Mouse (Mus musculus): Measurements from ENCODE around the gene Rps11. TPM values are rescaled to one million over a fixed set of nuclear protein-coding genes. Genes with fewer than 3 reads are reported as not detected.
"Not testable (repeated sequence)": the region's sequence is repeated elsewhere in the genome, so short reads cannot be mapped to it uniquely, and the experiment has no call there.

The Rps11 gene
- total RNA-seq (2021): 1,211 and 1,259 TPM in 2 replicates
- long read RNA-seq, transcript Rps11-201 (5 exons, 661 nt): major isoform, 244 of 251 reads
- long read RNA-seq, partial matches to known transcripts: 6 of 251 reads
- long read RNA-seq, other reads (novel, unspliced or antisense): 1 of 251 reads

DNA sequence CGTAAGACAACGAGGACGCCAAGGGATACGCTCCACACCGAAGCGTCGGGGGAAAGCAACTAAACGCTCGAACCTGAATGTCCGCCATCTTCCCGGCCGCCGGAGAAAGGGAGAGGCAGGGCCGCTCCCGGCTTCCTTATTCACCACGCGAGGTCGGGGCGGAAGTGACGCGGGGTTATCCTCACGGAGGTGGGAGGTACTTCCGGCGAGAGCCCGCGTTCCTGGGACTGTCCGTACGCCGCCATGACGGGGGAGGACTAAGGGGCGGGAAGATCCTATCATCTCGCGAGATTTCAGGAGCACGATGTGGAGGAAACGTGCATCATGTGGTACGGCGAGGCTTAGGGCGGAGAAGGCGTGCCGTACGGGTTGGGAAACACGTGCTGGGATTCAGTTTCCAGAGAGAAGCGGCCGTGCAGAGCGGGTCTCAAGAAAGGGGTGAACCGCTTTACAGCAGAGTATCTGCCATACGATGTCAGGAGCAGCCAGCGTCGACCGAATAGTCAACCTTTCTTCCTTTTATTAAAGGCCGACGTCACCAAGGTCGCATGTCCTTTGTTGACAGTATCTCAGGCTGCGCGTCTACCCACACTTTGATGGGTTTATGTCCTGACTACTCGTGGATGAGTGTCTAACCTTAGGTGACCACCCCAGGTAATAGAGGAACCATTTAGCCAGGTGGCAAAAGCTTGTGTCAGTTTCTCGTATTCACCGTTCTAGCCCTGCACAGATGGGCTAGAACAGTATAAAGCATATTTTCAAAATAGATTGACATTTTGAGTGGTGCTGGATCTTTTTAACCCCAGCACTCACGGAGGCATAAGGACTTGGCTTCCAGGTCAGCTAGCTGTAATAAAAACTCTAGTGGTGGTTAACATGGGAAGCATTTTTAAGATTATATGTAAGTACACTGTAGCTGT lies at the start of gene Rps11:
TSS of gene Rps11 (minus strand) at position 216 of the 920 bp plus-strand sequence.
- peak; percentile 98 for DNase-seq

DNA sequence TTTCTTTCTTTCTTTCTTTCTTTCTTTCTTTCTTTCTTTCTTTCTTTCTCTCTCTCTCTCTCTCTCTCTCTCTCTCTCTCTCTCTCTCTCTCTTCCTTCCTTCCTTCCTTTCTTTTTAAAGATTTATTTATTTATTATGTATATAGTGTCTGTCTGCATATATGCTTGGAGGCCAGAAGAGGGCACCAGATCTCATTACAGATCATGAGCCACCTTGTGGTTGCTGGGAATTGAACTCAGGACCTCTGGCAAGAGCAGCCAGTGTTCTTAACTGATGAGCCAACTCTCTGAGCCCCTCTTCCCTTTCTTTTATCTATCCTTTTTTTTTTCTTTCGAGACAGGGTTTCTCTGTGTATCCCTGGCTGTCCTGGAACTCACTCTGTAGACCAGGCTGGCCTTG lies 49.5 kb upstream of the Rps11 start:
- DNase-seq: not testable (repeated sequence)

GRCm38 (mm10) chr7:45172974-45173373 lies 48.7 kb upstream of the Rps11 start:
- DNase-seq: no peak

DNA sequence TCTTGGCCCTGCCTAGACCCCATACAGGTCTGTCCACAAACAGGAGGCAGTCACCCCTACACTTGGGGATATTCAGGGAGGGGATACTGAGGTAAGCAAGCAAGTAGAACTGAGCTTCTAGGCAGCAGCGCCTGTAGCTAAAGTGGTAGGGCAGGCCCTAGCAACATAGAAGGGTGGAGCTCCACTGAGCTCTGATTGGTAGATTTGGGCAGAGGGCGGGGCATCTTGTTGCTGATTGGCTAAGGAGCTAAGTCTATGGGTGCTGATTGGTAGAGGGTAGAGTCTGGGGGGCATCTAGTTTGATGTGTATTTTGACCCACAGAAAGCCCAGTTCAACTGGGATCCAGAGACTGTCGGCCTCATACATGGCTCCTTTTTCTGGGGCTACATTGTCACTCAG lies 45.3 kb upstream of the Rps11 start:
- DNase-seq: no peak

DNA sequence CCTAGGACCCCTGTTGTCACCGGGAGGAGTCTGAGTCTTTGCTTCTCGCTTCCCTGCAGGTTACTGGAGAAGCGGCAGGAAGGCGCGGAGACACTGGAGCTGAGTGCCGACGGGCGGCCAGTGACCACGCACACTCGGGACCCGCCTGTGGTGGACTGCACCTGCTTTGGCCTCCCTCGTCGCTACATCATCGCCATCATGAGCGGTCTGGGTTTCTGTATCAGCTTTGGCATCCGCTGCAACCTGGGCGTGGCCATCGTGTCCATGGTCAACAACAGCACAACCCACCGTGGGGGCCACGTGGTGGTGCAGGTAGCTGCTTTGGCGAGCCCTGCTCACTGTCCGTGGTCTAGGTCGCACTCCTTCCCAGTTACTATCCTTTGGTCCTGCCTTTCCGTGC lies 44.4 kb upstream of the Rps11 start:
- DNase-seq: no peak

DNA sequence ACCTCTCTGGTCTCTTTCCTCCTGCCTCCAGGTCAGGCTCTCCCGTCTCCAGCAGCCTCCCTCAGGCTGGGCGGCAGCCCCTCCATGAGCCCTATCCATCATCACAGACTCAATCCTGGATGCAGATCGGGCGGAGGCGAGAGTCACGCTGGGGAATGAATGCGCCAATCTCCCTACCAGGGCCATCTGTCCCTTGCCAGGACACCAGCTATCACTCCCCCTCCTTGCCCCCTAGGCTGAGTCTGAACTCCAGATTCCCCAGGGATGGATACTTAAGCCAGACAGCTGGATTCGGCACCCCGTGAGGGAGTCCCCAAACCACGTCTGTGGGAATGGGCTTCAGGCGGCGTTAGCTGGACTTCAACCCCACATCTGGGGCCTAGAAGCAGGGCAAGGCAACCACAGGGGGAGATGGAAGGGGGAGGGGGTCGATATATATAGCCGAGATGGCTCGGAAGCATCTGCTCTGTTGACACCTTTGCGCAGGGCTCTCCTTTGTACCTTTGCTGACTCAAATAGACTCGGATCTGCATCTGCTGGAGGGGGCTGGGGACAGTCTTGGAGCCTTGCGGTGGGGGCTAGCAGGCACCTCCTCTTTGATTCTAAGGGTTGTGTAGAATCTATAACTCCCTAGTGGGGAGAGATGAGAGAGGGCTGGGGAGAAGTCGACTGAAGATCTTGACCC lies 43.7 kb upstream of the Rps11 start:
- DNase-seq: no peak

- no peak for DNase-seq
Observed at GRCm38 (mm10) chr7:45166950-45167401, 42.7 kb upstream of the Rps11 start.

GRCm38 (mm10) chr7:45165701-45166100 lies 41.5 kb upstream of the Rps11 start:
- DNase-seq: no peak

DNA sequence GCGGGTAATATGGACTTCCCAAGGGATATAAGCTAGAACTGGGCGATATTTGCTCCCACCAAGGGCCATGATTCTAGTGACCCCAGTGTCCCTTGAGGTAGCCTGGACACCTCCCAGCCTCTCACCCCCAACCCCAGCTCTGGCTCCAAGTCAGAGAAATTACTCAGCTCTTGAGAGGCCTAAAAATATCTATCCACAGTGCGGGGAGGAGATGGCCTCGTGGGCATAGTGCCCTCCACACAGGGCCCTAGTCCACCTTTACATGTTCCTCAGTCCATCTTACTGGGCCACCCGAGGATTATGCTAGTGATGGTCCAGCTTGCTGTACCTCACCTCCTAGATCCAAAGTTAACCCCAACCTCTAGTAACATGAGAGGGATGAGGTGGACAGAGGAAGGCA lies 40.6 kb upstream of the Rps11 start:
- no peak for DNase-seq

- peak; percentile 40 for DNase-seq
Observed at GRCm38 (mm10) chr7:45163735-45164490, 39.7 kb upstream of the Rps11 start, which contains the start of gene Slc17a7. Gene Slc17a7 (plus strand): TSS chr7:45163949.

GRCm38 (mm10) chr7:45162996-45163615 lies 38.9 kb upstream of the Rps11 start:
- DNase-seq: no peak

DNA sequence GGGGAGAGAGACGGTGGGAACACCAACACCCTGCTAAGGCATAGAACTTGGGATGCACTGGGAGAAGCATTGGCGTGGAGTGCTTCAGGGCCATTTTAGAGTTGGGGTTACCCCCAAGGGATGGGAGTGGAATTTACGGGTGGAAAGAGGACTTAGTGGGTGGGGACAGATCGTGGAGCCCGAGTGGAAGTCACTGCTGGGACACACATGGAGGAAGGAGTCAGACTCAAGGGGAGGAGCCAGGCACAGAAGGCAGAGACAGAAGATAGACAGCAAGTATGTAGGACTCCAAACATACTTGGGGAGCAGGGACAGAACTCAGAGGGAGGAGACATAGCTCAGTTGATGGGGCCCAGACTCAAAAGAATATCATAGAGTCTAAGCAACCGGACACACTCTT lies 38.3 kb upstream of the Rps11 start:
- no peak for DNase-seq

DNA sequence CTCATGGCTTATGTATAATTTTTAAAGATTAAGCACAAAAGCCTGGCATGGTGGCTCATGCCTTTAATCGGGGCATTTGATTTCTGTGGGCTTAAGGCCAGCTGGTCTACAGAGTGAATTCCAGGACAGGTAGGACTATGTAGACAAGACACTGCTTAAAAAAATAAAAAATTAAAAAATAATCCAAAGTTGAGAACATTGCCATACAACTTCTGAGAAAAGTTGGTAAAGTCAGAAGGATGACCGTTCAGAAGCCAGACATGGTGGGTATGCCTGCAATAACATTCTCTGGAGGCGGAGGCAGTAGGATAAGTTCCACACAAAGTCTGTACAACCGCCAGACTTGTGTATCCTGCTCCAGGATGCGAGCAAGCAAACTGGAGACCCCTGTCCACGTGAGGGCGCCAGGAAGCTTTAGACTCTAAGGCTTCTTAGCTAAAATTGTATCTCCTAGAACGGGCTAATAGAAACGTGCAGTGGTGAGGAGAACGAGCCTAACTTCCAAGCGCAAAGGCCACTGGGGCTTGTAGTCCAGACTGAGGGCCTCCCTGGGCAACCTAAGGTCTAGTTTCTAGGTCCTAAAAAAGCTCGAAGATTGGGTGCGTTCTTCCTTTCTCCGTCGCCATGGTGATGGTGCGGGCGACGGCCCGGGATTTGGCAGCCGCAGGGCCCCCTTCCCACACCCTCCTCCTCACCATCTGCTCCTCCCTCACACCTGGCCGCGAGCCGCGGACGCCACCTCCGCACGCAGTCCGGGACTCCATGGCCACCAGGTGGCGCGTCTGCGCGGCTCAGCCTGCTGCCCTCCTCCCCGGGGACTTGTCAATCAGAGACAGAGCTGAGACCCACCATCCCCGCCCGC lies 37.6 kb upstream of the Rps11 start:
- peak; percentile 90 for DNase-seq

- no peak for DNase-seq
Observed at GRCm38 (mm10) chr7:45160866-45161265, 36.6 kb upstream of the Rps11 start.

DNA sequence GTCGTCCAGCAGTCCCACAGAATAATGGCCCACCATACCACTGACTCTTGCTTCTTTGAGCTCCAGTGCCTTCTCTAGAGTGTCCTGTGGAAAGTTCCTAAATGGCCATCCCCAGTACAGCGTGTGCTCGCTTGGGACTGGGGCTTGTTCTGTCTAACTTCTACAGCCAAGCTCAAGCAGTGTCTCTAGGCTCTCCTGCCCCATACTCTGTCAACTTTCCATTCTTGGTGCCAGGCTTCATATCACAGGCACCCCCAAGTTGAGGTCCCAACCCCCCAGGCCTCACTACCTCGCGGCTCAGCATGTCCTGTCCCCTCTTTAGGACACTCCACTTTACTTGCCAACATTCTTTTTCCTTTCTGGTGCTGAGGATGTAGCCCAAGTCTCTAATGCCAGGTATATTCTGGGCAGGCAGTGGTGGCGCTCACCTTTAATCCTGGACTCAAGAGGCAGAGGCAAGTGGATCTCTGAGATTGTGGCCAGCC lies 36.1 kb upstream of the Rps11 start:
- no peak for DNase-seq

DNA sequence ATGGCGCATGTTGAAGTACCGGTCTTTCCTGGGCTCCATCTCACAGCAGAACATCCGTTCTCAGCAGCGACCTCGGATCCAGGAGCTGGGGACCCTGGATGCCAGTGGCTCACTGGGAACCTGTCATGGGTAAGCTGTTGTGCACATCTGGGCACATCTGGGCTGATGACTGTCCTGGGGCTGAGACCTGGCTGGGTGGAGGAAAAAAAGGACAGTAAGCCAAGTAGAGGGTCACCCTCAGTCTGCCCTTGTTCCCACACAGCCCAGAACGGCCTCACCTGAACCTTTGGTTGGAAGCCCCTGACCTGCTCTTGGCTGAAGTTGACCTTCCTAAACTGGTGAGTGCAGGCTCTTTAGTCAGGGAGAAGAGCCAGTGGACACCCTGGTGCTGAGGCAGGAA lies 34.8 kb upstream of the Rps11 start:
- no peak for DNase-seq

GRCm38 (mm10) chr7:45157459-45157858 lies 33.2 kb upstream of the Rps11 start:
- DNase-seq: no peak

- DNase-seq: no peak
Observed at GRCm38 (mm10) chr7:45156206-45156605, 32.0 kb upstream of the Rps11 start.

DNA sequence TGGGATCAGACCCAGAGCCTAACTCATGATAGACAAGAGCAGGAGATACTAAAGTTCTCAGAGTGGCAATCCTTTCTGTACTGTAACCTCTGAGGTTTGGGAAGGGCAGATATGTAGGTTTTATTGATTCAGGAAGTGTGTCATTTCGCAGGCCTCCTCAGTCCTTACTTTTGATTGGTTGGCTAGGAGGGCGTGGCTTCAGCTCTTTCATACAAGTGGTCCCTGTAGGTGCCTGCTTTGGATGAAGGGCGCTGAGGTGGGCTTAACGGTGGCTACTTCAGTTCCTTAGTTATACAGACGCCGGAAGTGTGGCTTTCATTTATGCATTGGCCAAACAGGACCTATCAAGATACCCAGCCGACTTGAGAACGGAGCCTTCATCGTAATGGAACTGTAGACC lies 31.4 kb upstream of the Rps11 start:
- no peak for DNase-seq

DNA sequence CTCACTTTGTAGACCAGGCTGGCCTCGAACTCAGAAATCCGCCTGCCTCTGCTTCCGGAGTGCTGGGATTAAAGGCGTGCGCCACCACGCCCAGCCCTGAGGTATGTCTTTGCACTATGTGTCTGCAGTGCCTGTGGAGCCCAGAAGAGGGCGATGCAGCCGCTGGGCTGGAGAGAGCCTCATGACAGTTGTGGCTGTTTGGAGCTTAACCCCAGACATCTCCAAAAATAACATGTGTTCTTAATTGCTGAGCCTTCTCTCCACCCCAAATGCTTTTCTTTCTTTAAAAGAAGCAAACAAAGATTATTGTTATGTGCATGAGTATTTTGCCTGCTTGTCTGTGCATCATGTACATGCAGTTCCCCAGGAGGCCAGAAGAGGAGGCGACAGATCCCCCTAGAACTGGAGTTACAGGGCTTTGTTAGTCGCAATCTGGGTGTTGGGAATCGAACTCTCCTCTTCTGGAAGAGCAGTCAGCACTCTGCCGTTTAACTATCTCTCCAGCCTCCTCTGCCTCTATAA lies 30.8 kb upstream of the Rps11 start:
- peak; percentile 44 for DNase-seq

All from adrenal gland, postnatal 25 days (tissue).